Mouse (Mus musculus) heart, embryonic 11.5 days (tissue): ENCODE results near the gene Ugt1a8. TPM values are rescaled to one million over a fixed set of nuclear protein-coding genes. Genes with fewer than 3 reads are reported as not detected.
"Not testable (repeated sequence)": the region's sequence is repeated elsewhere in the genome, so short reads cannot be mapped to it uniquely, and the experiment has no call there.

Source experiments
- ATAC-seq: fragments of 200-750 bp; cut with Nextera tagmentation; replicated peaks from 2 replicates; pipeline ENCODE4 v1.8.0; 2017; ENCODE audit warnings: moderate library complexity; ENCODE audit not compliant: insufficient number of reproducible peaks, low FRiP score, low TSS enrichment
- H3K27ac ChIP-seq: fragments of 300-500 bp; sonication (generic); 2 replicates; pipeline ENCODE4 v1.5.1; 2014; ENCODE audit warnings: mild to moderate bottlenecking, low read depth, low read length
- H3K27me3 ChIP-seq: fragments of 300-500 bp; sonication (generic); 2 replicates; pipeline ENCODE4 v1.6.1; 2014; ENCODE audit warnings: mild to moderate bottlenecking, low read length, mixed read lengths; ENCODE audit not compliant: control insufficient read depth, insufficient read depth
- H3K36me3 ChIP-seq: fragments of 300-500 bp; sonication (generic); 2 replicates; pipeline ENCODE4 v1.6.1; 2014; ENCODE audit warnings: mild to moderate bottlenecking, low read length, moderate library complexity, mixed read lengths; ENCODE audit not compliant: control insufficient read depth, insufficient read depth
- H3K4me1 ChIP-seq: fragments of 300-500 bp; sonication (generic); 2 replicates; pipeline ENCODE4 v1.6.1; 2014; ENCODE audit warnings: low read length; ENCODE audit not compliant: control insufficient read depth, insufficient read depth
- H3K4me2 ChIP-seq: fragments of 300-500 bp; sonication (generic); 2 replicates; pipeline ENCODE4 v1.6.1; 2014; ENCODE audit warnings: mild to moderate bottlenecking, moderate library complexity
- H3K4me3 ChIP-seq: fragments of 300-500 bp; sonication (generic); 2 replicates; pipeline ENCODE4 v1.5.1; 2014; ENCODE audit warnings: low read depth, low read length
- H3K9ac ChIP-seq: fragments of 300-500 bp; sonication (generic); 2 replicates; pipeline ENCODE4 v1.6.1; 2014; ENCODE audit warnings: mild to moderate bottlenecking, low read depth, low read length, moderate library complexity
- H3K9me3 ChIP-seq: fragments of 300-500 bp; sonication (generic); replicated peaks from 2 replicates; pipeline ENCODE4 v1.6.1; 2016; ENCODE audit warnings: low read length; ENCODE audit not compliant: control insufficient read depth
- WGBS: fragments of 180-500 bp; shearing (Covaris S2); extraction: QIAGEN DNeasy Blood & Tissue Kit; methylation state at CpG from one replicate; pipeline ENCODE4 v1.1.7; 2014; ENCODE audit not compliant: insufficient replicate concordance; 5-methylcytosine and 5-hydroxymethylcytosine counted together
- polyA plus RNA-seq: library from polyadenylated mRNA; unstranded; fragments of >200 nt; fragmentation: Nextera tagmentation; extraction: Ambion mirVana; gene quantifications from 2 replicates; pipeline ENCODE4 v1.2.1, GENCODE M21; 2014

Gene Ugt1a8
- polyA plus RNA-seq, 1 experiment from 2014 or later: not detected

- no peak overlapping the region for H3K27ac ChIP-seq
- no peak overlapping the region for H3K4me2 ChIP-seq
- no peaks in the 10 kb centered on the region for H3K4me1 ChIP-seq
- no peaks in the 10 kb centered on the region for H3K36me3 ChIP-seq
- H3K9ac ChIP-seq: no peak overlapping the region
- whole genome bisulfite sequencing: 33% methylated on average over 3 of the region's 3 CpGs
- H3K4me3 ChIP-seq: no peak overlapping the region
- no peak for ATAC-seq
- no peaks in the 10 kb centered on the region for H3K27me3 ChIP-seq
- peaks cover 49% of the 10 kb centered on the region for H3K9me3 ChIP-seq
Observed at GRCm38 (mm10) chr1:88217576-88217975, 130.0 kb downstream of the Ugt1a8 start.

- 68% methylated on average over 9 of the region's 9 CpGs for WGBS
- Histone ChIP-seq H3K9me3 (peaks cover 44% of the 10 kb centered on the region), H3K4me3 (no peak overlapping the region), H3K27me3 (no peaks in the 10 kb centered on the region), H3K4me2 (no peak overlapping the region), H3K9ac (no peak overlapping the region), H3K36me3 (no peaks in the 10 kb centered on the region), H3K4me1 (no peaks in the 10 kb centered on the region), H3K27ac (no peak overlapping the region)
- no peak for ATAC-seq
Observed at GRCm38 (mm10) chr1:88218051-88218450, 130.4 kb downstream of the Ugt1a8 start.

- Histone ChIP-seq H3K9ac (no peak overlapping the region), H3K27me3 (no peaks in the 10 kb centered on the region), H3K4me2 (no peak overlapping the region), H3K4me3 (no peak overlapping the region), H3K9me3 (peaks cover 39% of the 10 kb centered on the region), H3K27ac (no peak overlapping the region), H3K4me1 (no peaks in the 10 kb centered on the region), H3K36me3 (no peaks in the 10 kb centered on the region)
- WGBS: 49% methylated on average over 4 of the region's 4 CpGs
- no peak for ATAC-seq
Observed at GRCm38 (mm10) chr1:88218591-88218990, 131.0 kb downstream of the Ugt1a8 start.

GRCm38 (mm10) chr1:88219054-88219453 lies 131.4 kb downstream of the Ugt1a8 start:
- Histone ChIP-seq H3K4me1 (no peaks in the 10 kb centered on the region), H3K36me3 (no peaks in the 10 kb centered on the region), H3K27ac (no peak overlapping the region), H3K27me3 (no peaks in the 10 kb centered on the region), H3K4me3 (no peak overlapping the region), H3K4me2 (no peak overlapping the region), H3K9ac (no peak overlapping the region), H3K9me3 (peaks cover 34% of the 10 kb centered on the region)
- no peak for ATAC-seq
- 18% methylated on average over 1 of the region's 1 CpGs for WGBS

- Histone ChIP-seq H3K4me3 (no peak overlapping the region), H3K27ac (no peak overlapping the region), H3K4me1 (no peaks in the 10 kb centered on the region), H3K4me2 (no peak overlapping the region), H3K9me3 (peaks cover 25% of the 10 kb centered on the region), H3K27me3 (no peaks in the 10 kb centered on the region), H3K9ac (no peak overlapping the region), H3K36me3 (no peaks in the 10 kb centered on the region)
- no peak for ATAC-seq
Observed at GRCm38 (mm10) chr1:88220336-88220735, 132.7 kb downstream of the Ugt1a8 start.

GRCm38 (mm10) chr1:88222216-88222615 lies 134.6 kb downstream of the Ugt1a8 start:
- Histone ChIP-seq H3K27ac (no peak overlapping the region), H3K4me1 (no peaks in the 10 kb centered on the region), H3K9ac (no peak overlapping the region), H3K4me3 (no peak overlapping the region), H3K9me3 (peaks cover 26% of the 10 kb centered on the region), H3K27me3 (no peaks in the 10 kb centered on the region), H3K36me3 (no peaks in the 10 kb centered on the region), H3K4me2 (no peak overlapping the region)
- 38% methylated on average over 2 of the region's 2 CpGs for WGBS
- no peak for ATAC-seq

GRCm38 (mm10) chr1:88223011-88223515 lies 135.4 kb downstream of the Ugt1a8 start:
- H3K4me1 ChIP-seq, H3K27me3 ChIP-seq, H3K4me3 ChIP-seq, H3K4me2 ChIP-seq, H3K9ac ChIP-seq, ATAC-seq, H3K36me3 ChIP-seq, H3K27ac ChIP-seq: not testable (repeated sequence)
- peaks cover 29% of the 10 kb centered on the region for H3K9me3 ChIP-seq

GRCm38 (mm10) chr1:88223591-88223990 lies 136.0 kb downstream of the Ugt1a8 start:
- Histone ChIP-seq H3K4me1 (no peaks in the 10 kb centered on the region), H3K9me3 (peaks cover 35% of the 10 kb centered on the region), H3K36me3 (no peaks in the 10 kb centered on the region), H3K4me3 (no peak overlapping the region), H3K4me2 (no peak overlapping the region), H3K27ac (no peak overlapping the region), H3K9ac (no peak overlapping the region), H3K27me3 (no peaks in the 10 kb centered on the region)
- no peak for ATAC-seq
- 47% methylated on average over 1 of the region's 1 CpGs for WGBS

GRCm38 (mm10) chr1:88224029-88224776 lies 136.6 kb downstream of the Ugt1a8 start:
- Histone ChIP-seq H3K9me3 (peaks cover 41% of the 10 kb centered on the region), H3K9ac (no peak overlapping the region), H3K27me3 (no peaks in the 10 kb centered on the region), H3K36me3 (no peaks in the 10 kb centered on the region), H3K4me3 (no peak overlapping the region), H3K4me2 (no peak overlapping the region), H3K27ac (no peak overlapping the region), H3K4me1 (no peaks in the 10 kb centered on the region)
- ATAC-seq: no peak
- WGBS: 71% methylated on average over 2 of the region's 2 CpGs
